Mouse (Mus musculus) liver, adult 10 weeks (tissue): Measurements from ENCODE around the gene Gm14744. TPM values are rescaled to one million over a fixed set of nuclear protein-coding genes. Genes with fewer than 3 reads are reported as not detected.

Experiments used
- polyA plus RNA-seq: library from polyadenylated mRNA; stranded (reverse); fragments of 350-450 nt; fragmentation: Illumina TruSeq; extraction: RNeasy Lipid Tissue Mini Kit (QIAGEN cat#74804); gene quantifications from one replicate; pipeline ENCODE4 v1.2.3, GENCODE M21; 2014; ENCODE audit warnings: low read depth, low replicate concordance

Gm14744 gene
- polyA plus RNA-seq = not detected

GRCm38 (mm10) chrX:77864458-77864857 is at the start of gene Gm14744:
Gene Gm14744, plus strand, starts transcription at chrX:77864758.

GRCm38 (mm10) chrX:77853523-77853922 is 11.0 kb upstream of the Gm14744 start, which contains the start of gene Pbsn:
Gene Pbsn, minus strand, starts transcription at chrX:77853623.

Other genes with a start within 250 kb of the Gm14744 start
- 6.3 TPM for gene Prkx, start 68.5 kb upstream of the Gm14744 start, polyA plus RNA-seq
- not detected for gene Pbsn, start 11.1 kb upstream of the Gm14744 start, polyA plus RNA-seq
- gene 5430402E10Rik, start 60.3 kb downstream of the Gm14744 start, polyA plus RNA-seq = not detected
- gene Obp1a, start 226.6 kb downstream of the Gm14744 start, polyA plus RNA-seq = not detected